Mouse (Mus musculus) stomach, embryonic 14.5 days (tissue): ENCODE results near the gene Gpr137. TPM values are rescaled to one million over a fixed set of nuclear protein-coding genes. Genes with fewer than 3 reads are reported as not detected.
"Not testable (repeated sequence)": the region's sequence is repeated elsewhere in the genome, so short reads cannot be mapped to it uniquely, and the experiment has no call there.

Experiments used
- ATAC-seq: fragments of 200-750 bp; cut with Nextera tagmentation; 2 replicates; pipeline ENCODE4 v1.8.0; 2017; ENCODE audit warnings: low read depth, moderate TSS enrichment; ENCODE audit not compliant: insufficient number of reproducible peaks, insufficient read depth, low FRiP score
- H3K27ac ChIP-seq: fragments of 300-500 bp; sonication (generic); 2 replicates; pipeline ENCODE4 v1.5.1; 2014; ENCODE audit warnings: mild to moderate bottlenecking, low read length, moderate library complexity, mixed read lengths
- H3K27me3 ChIP-seq: fragments of 300-500 bp; sonication (generic); 2 replicates; pipeline ENCODE4 v1.6.1; 2014; ENCODE audit warnings: low read length, control low read depth, mixed read lengths; ENCODE audit not compliant: control insufficient read depth, insufficient read depth
- H3K36me3 ChIP-seq: fragments of 300-500 bp; sonication (generic); 2 replicates; pipeline ENCODE4 v1.6.1; 2014; ENCODE audit warnings: mild to moderate bottlenecking, control low read depth, low read length, moderate library complexity, mixed read lengths; ENCODE audit not compliant: control insufficient read depth, insufficient read depth
- H3K4me1 ChIP-seq: fragments of 300-500 bp; sonication (generic); 2 replicates; pipeline ENCODE4 v1.6.1; 2014; ENCODE audit warnings: low read length, control low read depth, mixed read lengths; ENCODE audit not compliant: control insufficient read depth, insufficient read depth
- H3K4me2 ChIP-seq: fragments of 300-500 bp; sonication (generic); replicated peaks from 2 replicates; pipeline ENCODE4 v1.6.1; 2014; ENCODE audit warnings: low read depth, low read length, control low read depth
- H3K4me3 ChIP-seq: fragments of 300-500 bp; sonication (generic); 2 replicates; pipeline ENCODE4 v1.5.1; 2014; ENCODE audit warnings: low read depth, low read length, control low read depth
- H3K9ac ChIP-seq: fragments of 300-500 bp; sonication (generic); replicated peaks from 2 replicates; pipeline ENCODE4 v1.6.1; 2014; ENCODE audit warnings: low read depth, mild to moderate bottlenecking, control low read depth, low read length, moderate library complexity, mixed read lengths
- H3K9me3 ChIP-seq: fragments of 300-500 bp; sonication (generic); 2 replicates; pipeline ENCODE4 v1.6.1; 2016; ENCODE audit warnings: low read depth, low read length, control low read depth; ENCODE audit not compliant: control insufficient read depth
- WGBS: fragments of 180-500 bp; shearing (Covaris S2); extraction: QIAGEN DNeasy Blood & Tissue Kit; methylation state at CpG from one replicate; pipeline ENCODE4 v1.1.7; 2014; 5-methylcytosine and 5-hydroxymethylcytosine counted together
- polyA plus RNA-seq: library from polyadenylated mRNA; unstranded; fragments of >200 nt; fragmentation: Nextera tagmentation; extraction: Ambion mirVana; gene quantifications from 2 replicates; pipeline ENCODE4 v1.2.1, GENCODE M21; 2014

Gpr137 gene
- polyA plus RNA-seq, 1 experiment from 2014 or later, result 21.8 TPM

GRCm38 (mm10) chr19:6915276-6915675 is 27.0 kb downstream of the Gpr137 start:
- H3K36me3 ChIP-seq, result peaks cover 24% of the 10 kb centered on the region
- peaks cover 12% of the 10 kb centered on the region for H3K4me1 ChIP-seq
- WGBS, result 83% methylated on average over 4 of the region's 4 CpGs

GRCm38 (mm10) chr19:6914540-6914939 is 27.7 kb downstream of the Gpr137 start:
- Histone ChIP-seq H3K4me2 (no peak overlapping the region), H3K4me1 (peaks cover 7% of the 10 kb centered on the region; the same call in 1 of the 2 replicates), H3K27ac (no peak overlapping the region), H3K4me3 (no peak overlapping the region), H3K36me3 (peaks cover 24% of the 10 kb centered on the region), H3K27me3 (no peaks in the 10 kb centered on the region), H3K9ac (no peak overlapping the region), H3K9me3 (no peaks in the 10 kb centered on the region)
- 90% methylated on average over 9 of the region's 9 CpGs for WGBS
- no peak for ATAC-seq

More at GRCm38 (mm10) chr19:6915276-6915675, 27.0 kb downstream of the Gpr137 start:
- no peak for ATAC-seq
- Histone ChIP-seq H3K4me3 (no peak overlapping the region), H3K9me3 (no peaks in the 10 kb centered on the region), H3K4me2 (no peak overlapping the region), H3K27me3 (no peaks in the 10 kb centered on the region), H3K27ac (no peak overlapping the region), H3K9ac (no peak overlapping the region)

GRCm38 (mm10) chr19:6913991-6914390 is 28.3 kb downstream of the Gpr137 start:
- Histone ChIP-seq H3K4me3 (no peak overlapping the region), H3K4me1 (peaks cover 7% of the 10 kb centered on the region; the same call in 1 of the 2 replicates), H3K27ac (no peak overlapping the region), H3K9ac (no peak overlapping the region), H3K4me2 (no peak overlapping the region), H3K9me3 (no peaks in the 10 kb centered on the region), H3K27me3 (no peaks in the 10 kb centered on the region), H3K36me3 (peaks cover 24% of the 10 kb centered on the region)
- WGBS, result 83% methylated on average over 11 of the region's 11 CpGs
- no peak for ATAC-seq

GRCm38 (mm10) chr19:6913036-6913435 is 29.2 kb downstream of the Gpr137 start:
- H3K27me3 ChIP-seq, result no peaks in the 10 kb centered on the region
- H3K4me1 ChIP-seq, result peaks cover 13% of the 10 kb centered on the region; the same call in 1 of the 2 replicates
- H3K9ac ChIP-seq, result no peak overlapping the region
- 76% methylated on average over 6 of the region's 6 CpGs for WGBS
- peaks cover 24% of the 10 kb centered on the region for H3K36me3 ChIP-seq
- no peak overlapping the region for H3K4me2 ChIP-seq
- no peak for ATAC-seq
- no peak overlapping the region for H3K4me3 ChIP-seq
- no peaks in the 10 kb centered on the region for H3K9me3 ChIP-seq
- no peak overlapping the region for H3K27ac ChIP-seq

GRCm38 (mm10) chr19:6912205-6912970 is 29.9 kb downstream of the Gpr137 start:
- 88% methylated on average over 15 of the region's 15 CpGs for WGBS
- no peak for ATAC-seq
- H3K4me2 ChIP-seq, result no peak overlapping the region
- no peak overlapping the region for H3K27ac ChIP-seq
- H3K9ac ChIP-seq, result no peak overlapping the region
- H3K27me3 ChIP-seq, result no peaks in the 10 kb centered on the region
- peaks cover 24% of the 10 kb centered on the region for H3K36me3 ChIP-seq
- H3K4me3 ChIP-seq, result no peak overlapping the region
- H3K4me1 ChIP-seq, result peaks cover 20% of the 10 kb centered on the region; the same call in 1 of the 2 replicates
- H3K9me3 ChIP-seq, result no peaks in the 10 kb centered on the region

- WGBS, result 88% methylated on average over 19 of the region's 19 CpGs
- H3K27me3 ChIP-seq, result no peaks in the 10 kb centered on the region
- H3K4me3 ChIP-seq, result peak overlapping the region; percentile 57; the same call in 1 of the 2 replicates
Measured at GRCm38 (mm10) chr19:6911101-6912074, 30.9 kb downstream of the Gpr137 start.

GRCm38 (mm10) chr19:6910306-6910705 is 32.0 kb downstream of the Gpr137 start:
- H3K27me3 ChIP-seq, H3K9me3 ChIP-seq: not testable (repeated sequence)
- under 1% methylated on average over 30 of the region's 30 CpGs for WGBS
- peaks cover 20% of the 10 kb centered on the region; the same call in 1 of the 2 replicates for H3K4me1 ChIP-seq
- H3K4me3 ChIP-seq, result peak overlapping the region; percentile 57
- peak overlapping the region; percentile 88 for H3K4me2 ChIP-seq
- H3K27ac ChIP-seq, result peak overlapping the region; percentile 99
- peak overlapping the region; percentile 45 for H3K9ac ChIP-seq
- ATAC-seq, result peak; percentile 34; the same call in 1 of the 2 replicates
- H3K36me3 ChIP-seq, result peaks cover 38% of the 10 kb centered on the region

More at GRCm38 (mm10) chr19:6911101-6912074, 30.9 kb downstream of the Gpr137 start:
- H3K27ac ChIP-seq, result no peak overlapping the region
- peaks cover 31% of the 10 kb centered on the region for H3K36me3 ChIP-seq
- H3K9ac ChIP-seq, result no peak overlapping the region; the same call in 1 of the 2 replicates
- H3K4me2 ChIP-seq, result peak overlapping the region; percentile 88
- no peaks in the 10 kb centered on the region for H3K9me3 ChIP-seq
- no peak for ATAC-seq
- H3K4me1 ChIP-seq, result peaks cover 20% of the 10 kb centered on the region; the same call in 1 of the 2 replicates
